Mouse (Mus musculus): Measurements from ENCODE around the gene Smg9.

DNA sequence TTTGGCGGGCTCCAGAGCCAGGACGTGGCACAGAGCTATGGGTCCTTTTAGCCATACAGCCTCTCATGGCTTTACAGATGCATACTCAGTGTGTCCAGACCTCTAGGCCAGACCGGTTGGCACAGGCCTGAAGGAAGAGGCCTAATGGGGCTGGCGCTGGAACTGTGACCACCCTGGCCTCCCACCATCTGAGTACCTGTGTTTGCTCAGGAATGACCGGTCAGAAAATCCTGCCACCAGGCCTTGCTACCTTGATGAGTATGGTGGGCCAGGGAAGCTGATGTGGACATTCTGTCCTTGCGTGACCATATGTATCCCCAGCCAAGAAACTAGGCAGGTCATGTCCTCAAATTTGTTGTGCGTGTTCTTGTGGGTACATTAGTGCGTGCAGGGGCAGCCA, 27.7 kb downstream of the Smg9 start:
- TF ChIP-seq CTCF (conservative IDR thresholded peaks at IDR 0.05; ENCODE audit: insufficient read depth, insufficient read length, low read depth, low read length), result no peak
- TF ChIP-seq POLR2A (IDR thresholded peaks at IDR 0.05; ENCODE audit: low read depth, low read length), result no peak
